Mouse (Mus musculus) G1E (cell line): ENCODE measurements at regions not wholly inside any gene's neighbourhood (a gene's known extent, or its start where the extent isn't known, plus 50 kb on each side); places are given as distances from the start of the nearest gene placed in this dataset.

Source experiments
- CTCF ChIP-seq: IDR thresholded peaks from 2 replicates; pipeline ENCODE4 v1.5.1; 2012; ENCODE audit warnings: low read depth, low read length, inconsistent platforms, mixed read lengths
- GATA1 ChIP-seq: IDR thresholded peaks from 2 replicates; pipeline ENCODE4 v1.6.1; 2012; ENCODE audit warnings: borderline replicate concordance, low read length, inconsistent platforms, mixed read lengths
- GATA2 ChIP-seq: IDR thresholded peaks from 2 replicates; pipeline ENCODE4 v1.6.1; 2012; ENCODE audit warnings: low read depth, low read length, inconsistent platforms, borderline replicate concordance
- TAL1 ChIP-seq: conservative IDR thresholded peaks from 2 replicates; pipeline ENCODE4 v1.6.1; 2012; ENCODE audit warnings: low read depth, low read length, inconsistent platforms, mixed read lengths

GRCm38 (mm10) chr6:44844177-44844576 lies 215.0 kb upstream of the Cntnap2 start:
- TF ChIP-seq TAL1 (peak; percentile 73), GATA2 (no peak), CTCF (no peak), GATA1 (no peak)
